ENCODE assay signal across 7 mouse cellular contexts in the genomic region with DNA sequence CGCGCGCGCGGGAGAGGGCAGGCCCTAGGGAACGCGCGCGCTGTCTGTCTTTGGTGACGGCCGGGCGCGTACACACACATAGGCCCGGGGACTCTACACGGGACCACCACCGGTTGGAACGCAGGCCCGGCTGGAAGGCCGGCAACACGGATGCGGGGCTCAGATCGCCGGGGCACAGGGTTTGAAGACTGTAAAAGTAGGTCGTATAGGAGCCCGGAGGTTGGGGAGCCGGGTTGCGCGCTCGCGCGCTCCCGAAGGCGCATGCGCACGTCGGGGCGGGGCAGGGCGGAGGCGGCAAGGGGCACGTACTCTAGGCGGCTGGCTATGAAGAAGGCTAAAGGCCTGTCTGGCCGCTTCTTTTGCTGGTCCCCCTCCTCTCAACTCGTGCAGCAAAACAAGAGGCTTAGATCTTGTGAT. TPM values are rescaled to one million over a fixed set of nuclear protein-coding genes. Genes with fewer than 3 reads are reported as not detected.
DNase-seq lines count a peak whose midpoint lies in the region; ATAC-seq lines count a peak whose summit lies in the region.

No protein-coding gene starts in this region.

- peak overlapping the region; percentile 96 for H3K9ac ChIP-seq in limb, embryonic 11.5 days (ENCODE audit: low read length)
- H3K9ac ChIP-seq in midbrain, embryonic 14.5 days (replicated peaks; ENCODE audit: low read length) = peak overlapping the region; percentile 98

- H3K27ac ChIP-seq in embryonic facial prominence, embryonic 10.5 days (replicated peaks) = peak overlapping the region; percentile 99
- peak overlapping the region; percentile 97 for H3K27ac ChIP-seq in limb, embryonic 11.5 days (replicated peaks; ENCODE audit: low read depth, low read length)
- H3K27ac ChIP-seq in midbrain, embryonic 14.5 days (replicated peaks; ENCODE audit: low read depth, low read length) = peak overlapping the region; percentile 99

- WGBS in embryonic facial prominence, embryonic 10.5 days = under 1% methylated on average over 43 of the region's 43 CpGs
- under 1% methylated on average over 40 of the region's 43 CpGs for WGBS in limb, embryonic 11.5 days
- WGBS in midbrain, embryonic 14.5 days = under 1% methylated on average over 43 of the region's 43 CpGs

- H3K4me1 ChIP-seq in embryonic facial prominence, embryonic 10.5 days = peaks cover 21% of the 10 kb centered on the region
- H3K4me1 ChIP-seq in limb, embryonic 11.5 days (ENCODE audit: control insufficient read depth, insufficient read depth, low read length) = peaks cover 3% of the 10 kb centered on the region; the same call in 1 of the 2 replicates
- H3K4me1 ChIP-seq in midbrain, embryonic 14.5 days (ENCODE audit: control insufficient read depth, insufficient read depth, low read length) = peaks cover 18% of the 10 kb centered on the region

- peak; percentile 95 for DNase-seq in adrenal gland, postnatal 14 days
- peak; percentile 93 for DNase-seq in embryonic facial prominence, embryonic 10.5 days (ENCODE audit: low spot score)
- DNase-seq in kidney, adult 18-20 months = peak; percentile 98
- peak; percentile 92 for DNase-seq in limb, embryonic 11.5 days (ENCODE audit: low spot score)
- DNase-seq in midbrain, embryonic 14.5 days = peak; percentile 94
- DNase-seq in spleen, postnatal 10 days (ENCODE audit: low spot score in 2 of 2) = peak; percentile 93 to 97

- H3K9me3 ChIP-seq in embryonic facial prominence, embryonic 10.5 days = no peaks in the 10 kb centered on the region
- no peaks in the 10 kb centered on the region; the same call in 1 of the 2 replicates for H3K9me3 ChIP-seq in limb, embryonic 11.5 days (ENCODE audit: control insufficient read depth, low read length)
- no peaks in the 10 kb centered on the region for H3K9me3 ChIP-seq in midbrain, embryonic 14.5 days (ENCODE audit: control insufficient read depth, low read length)

- H3K27me3 ChIP-seq in embryonic facial prominence, embryonic 10.5 days (replicated peaks; ENCODE audit: low read depth, poor library complexity, severe bottlenecking) = no peaks in the 10 kb centered on the region
- H3K27me3 ChIP-seq in limb, embryonic 11.5 days (ENCODE audit: control insufficient read depth, insufficient read depth, low read length) = no peaks in the 10 kb centered on the region
- H3K27me3 ChIP-seq in midbrain, embryonic 14.5 days (ENCODE audit: control insufficient read depth, insufficient read depth, low read length) = no peaks in the 10 kb centered on the region

- peak overlapping the region; percentile 95 for H3K4me3 ChIP-seq in embryonic facial prominence, embryonic 10.5 days
- peak overlapping the region; percentile 83 for H3K4me3 ChIP-seq in limb, embryonic 11.5 days (ENCODE audit: low read depth, low read length)
- H3K4me3 ChIP-seq in midbrain, embryonic 14.5 days (replicated peaks; ENCODE audit: low read depth, low read length) = peak overlapping the region; percentile 92

- peak overlapping the region; percentile 91 for H3K4me2 ChIP-seq in limb, embryonic 11.5 days (ENCODE audit: low read depth, severe bottlenecking)
- H3K4me2 ChIP-seq in midbrain, embryonic 14.5 days (ENCODE audit: low read length) = peak overlapping the region; percentile 81

- H3K36me3 ChIP-seq in embryonic facial prominence, embryonic 10.5 days (replicated peaks) = peaks cover 71% of the 10 kb centered on the region
- H3K36me3 ChIP-seq in limb, embryonic 11.5 days (ENCODE audit: control insufficient read depth, insufficient read depth, low read length) = peaks cover 13% of the 10 kb centered on the region; the same call in 1 of the 2 replicates
- H3K36me3 ChIP-seq in midbrain, embryonic 14.5 days (ENCODE audit: control insufficient read depth, insufficient read depth, low read length) = peaks cover 33% of the 10 kb centered on the region

- ATAC-seq in granulocyte monocyte progenitor cell, adult 5-6 weeks (replicated peaks; ENCODE audit: poor library complexity, severe bottlenecking) = peak; percentile 34
- peak; percentile 44; the same call in 1 of the 2 replicates for ATAC-seq in limb, embryonic 11.5 days (ENCODE audit: insufficient number of reproducible peaks, low FRiP score, low TSS enrichment, low read depth)
- peak; percentile 71 for ATAC-seq in midbrain, embryonic 14.5 days (ENCODE audit: low FRiP score, low TSS enrichment)

RNA-seq across cellular contexts. Expression of gene Usf2, which starts 0.8 kb away (rescaled TPM):
- total RNA-seq in adrenal gland, postnatal 14 days (2021) = 111 and 115 TPM in 2 replicates
- polyA plus RNA-seq in embryonic facial prominence, embryonic 10.5 days (2016; fragmentation: Nextera tagmentation; extraction: Ambion mirVana) = 25.1 and 29.6 TPM in 2 replicates
- total RNA-seq in granulocyte monocyte progenitor cell, adult 5-6 weeks (2014; fragmentation: Nextera tagmentation) = 87.7 and 105 TPM in 2 replicates
- total RNA-seq in granulocyte monocyte progenitor cell, adult 5-6 weeks (2017) = 103 and 128 TPM in 2 replicates
- polyA plus RNA-seq in limb, embryonic 11.5 days (2014; fragmentation: Nextera tagmentation; extraction: Ambion mirVana) = 25.5 and 29.7 TPM in 2 replicates
- 26.2 and 30.4 TPM in 2 replicates for polyA plus RNA-seq in midbrain, embryonic 14.5 days (2014; fragmentation: Nextera tagmentation; extraction: Ambion mirVana)

RNA-seq across cellular contexts. Expression of gene Hamp, which starts 13.5 kb away (rescaled TPM):
- total RNA-seq in adrenal gland, postnatal 14 days (2021) = 4.3 TPM in 1 of 2 replicates, not detected in the other
- not detected in 2 replicates for polyA plus RNA-seq in embryonic facial prominence, embryonic 10.5 days (2016; fragmentation: Nextera tagmentation; extraction: Ambion mirVana)
- not detected in 2 replicates for total RNA-seq in granulocyte monocyte progenitor cell, adult 5-6 weeks (2014; fragmentation: Nextera tagmentation)
- not detected in 2 replicates for total RNA-seq in granulocyte monocyte progenitor cell, adult 5-6 weeks (2017)
- not detected in 2 replicates for polyA plus RNA-seq in limb, embryonic 11.5 days (2014; fragmentation: Nextera tagmentation; extraction: Ambion mirVana)
- polyA plus RNA-seq in midbrain, embryonic 14.5 days (2014; fragmentation: Nextera tagmentation; extraction: Ambion mirVana) = not detected in 2 replicates

RNA-seq across cellular contexts. Expression of gene Lsr, which starts 15.9 kb away (rescaled TPM):
- 6.7 and 19.9 TPM in 2 replicates for total RNA-seq in adrenal gland, postnatal 14 days (2021)
- 33.1 and 33.4 TPM in 2 replicates for polyA plus RNA-seq in embryonic facial prominence, embryonic 10.5 days (2016; fragmentation: Nextera tagmentation; extraction: Ambion mirVana)
- total RNA-seq in granulocyte monocyte progenitor cell, adult 5-6 weeks (2014; fragmentation: Nextera tagmentation) = not detected in 2 replicates
- total RNA-seq in granulocyte monocyte progenitor cell, adult 5-6 weeks (2017) = 0.10 and 0.22 TPM in 2 replicates
- 25.7 and 27.5 TPM in 2 replicates for polyA plus RNA-seq in limb, embryonic 11.5 days (2014; fragmentation: Nextera tagmentation; extraction: Ambion mirVana)
- 9.9 and 15.6 TPM in 2 replicates for polyA plus RNA-seq in midbrain, embryonic 14.5 days (2014; fragmentation: Nextera tagmentation; extraction: Ambion mirVana)

RNA-seq across cellular contexts. Expression of gene Fam187b, which starts 16.2 kb away (rescaled TPM):
- 0.34 and 1.1 TPM in 2 replicates for total RNA-seq in adrenal gland, postnatal 14 days (2021)
- 2.9 and 3.3 TPM in 2 replicates for polyA plus RNA-seq in embryonic facial prominence, embryonic 10.5 days (2016; fragmentation: Nextera tagmentation; extraction: Ambion mirVana)
- not detected in 2 replicates for total RNA-seq in granulocyte monocyte progenitor cell, adult 5-6 weeks (2014; fragmentation: Nextera tagmentation)
- not detected in 2 replicates for total RNA-seq in granulocyte monocyte progenitor cell, adult 5-6 weeks (2017)
- polyA plus RNA-seq in limb, embryonic 11.5 days (2014; fragmentation: Nextera tagmentation; extraction: Ambion mirVana) = 0.81 and 1.2 TPM in 2 replicates
- 0.36 and 0.37 TPM in 2 replicates for polyA plus RNA-seq in midbrain, embryonic 14.5 days (2014; fragmentation: Nextera tagmentation; extraction: Ambion mirVana)

RNA-seq across cellular contexts. Expression of gene Hamp2, which starts 32.9 kb away (rescaled TPM):
- total RNA-seq in adrenal gland, postnatal 14 days (2021) = 6.5 TPM in 1 of 2 replicates, not detected in the other
- not detected in 2 replicates for polyA plus RNA-seq in embryonic facial prominence, embryonic 10.5 days (2016; fragmentation: Nextera tagmentation; extraction: Ambion mirVana)
- total RNA-seq in granulocyte monocyte progenitor cell, adult 5-6 weeks (2014; fragmentation: Nextera tagmentation) = not detected in 2 replicates
- total RNA-seq in granulocyte monocyte progenitor cell, adult 5-6 weeks (2017) = not detected in 2 replicates
- polyA plus RNA-seq in limb, embryonic 11.5 days (2014; fragmentation: Nextera tagmentation; extraction: Ambion mirVana) = not detected in 2 replicates
- polyA plus RNA-seq in midbrain, embryonic 14.5 days (2014; fragmentation: Nextera tagmentation; extraction: Ambion mirVana) = not detected in 2 replicates

Comparison
In these comparisons a context has a peak if more than half of its experiments do, and no peak if none do; other contexts are left out.
1. Peak in every context shown above with its lines: DNase-seq, ATAC-seq, H3K4me3 ChIP-seq and H3K27ac ChIP-seq.